In the genomic region with DNA sequence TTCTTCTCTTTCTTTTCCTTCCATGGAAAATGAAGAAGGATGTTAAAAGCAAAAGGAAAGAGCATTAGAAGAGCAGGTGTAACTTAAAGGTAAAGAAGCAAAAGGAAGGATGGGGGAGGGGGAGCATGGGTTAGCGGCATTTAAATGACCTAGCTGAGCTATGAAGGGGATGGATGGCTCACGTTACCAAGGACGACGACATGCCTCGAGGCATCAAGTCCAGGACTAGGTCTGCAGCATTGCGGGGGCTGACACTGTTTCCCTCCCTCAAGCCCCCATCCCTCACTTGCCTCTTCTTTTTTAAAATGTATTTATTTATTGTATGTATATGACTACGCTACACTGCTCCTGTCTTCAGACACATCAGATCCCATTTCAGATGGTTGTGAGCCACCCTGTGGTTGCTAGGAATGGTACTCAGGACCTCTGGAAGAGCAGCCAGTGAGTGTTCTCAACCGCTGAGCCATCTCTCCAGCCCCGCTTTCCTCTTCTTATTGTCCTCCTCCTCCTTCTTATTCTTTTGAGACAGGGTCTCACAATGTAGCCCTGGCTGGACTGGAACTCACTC, we compare ENCODE assay signal across 18 mouse cellular contexts. TPM values are rescaled to one million over a fixed set of nuclear protein-coding genes. Genes with fewer than 3 reads are reported as not detected.
A peak's percentile ranks its signal among the peaks of the same experiment; 100 is the strongest.
DNase-seq lines count a peak whose midpoint lies in the region; ATAC-seq and TF ChIP-seq lines count a peak whose summit lies in the region.
"Had no signal": no experiment of that assay in that cellular context is flagged by ENCODE, and none has a peak within 500 bp of the region (broad histone marks: within the 10 kb centered on the region; RNA-seq: fewer than 3 reads in every experiment).

No protein-coding gene starts in this region.

- H3K4me1 ChIP-seq in embryonic facial prominence, embryonic 11.5 days (ENCODE audit: control insufficient read depth, insufficient read depth, low read length): no peaks in the 10 kb centered on the region
- H3K4me1 ChIP-seq in embryonic facial prominence, embryonic 10.5 days: peaks cover 38% of the 10 kb centered on the region
- H3K4me1 ChIP-seq in ES-Bruce4 (ENCODE audit: control insufficient read depth, insufficient read depth, low read length): no peaks in the 10 kb centered on the region
- H3K4me1 ChIP-seq in hindbrain, embryonic 15.5 days (replicated peaks): peaks cover 15% of the 10 kb centered on the region
- peaks cover 16% of the 10 kb centered on the region for H3K4me1 ChIP-seq in midbrain, embryonic 14.5 days (ENCODE audit: control insufficient read depth, insufficient read depth, low read length)
- H3K4me1 ChIP-seq in heart, adult 2 months (ENCODE audit: control insufficient read depth, insufficient read depth, low read length): no peaks in the 10 kb centered on the region

- no peak for TF ChIP-seq POLR2A in ES-Bruce4 (IDR thresholded peaks at IDR 0.05; ENCODE audit: insufficient read depth, low read length)
- TF ChIP-seq POLR2A in heart, adult 2 months (IDR thresholded peaks at IDR 0.05; ENCODE audit: insufficient read depth, low read depth, low read length): no peak

- DNase-seq in embryonic facial prominence, embryonic 11.5 days (ENCODE audit: low spot score): peak; percentile 26
- no peak for DNase-seq in embryonic facial prominence, embryonic 10.5 days (ENCODE audit: low spot score)
- DNase-seq in midbrain, embryonic 14.5 days: peak; percentile 69
- DNase-seq in heart, adult 2 months: no peak
- DNase-seq in layer of hippocampus, adult 9-11 months: no peak
- DNase-seq: adrenal gland, postnatal 25 days; gastrocnemius, postnatal 25 days; kidney, postnatal 14 days had no signal

- H3K36me3 ChIP-seq in embryonic facial prominence, embryonic 11.5 days (replicated peaks; ENCODE audit: control insufficient read depth, insufficient read depth, low read depth, low read length): no peaks in the 10 kb centered on the region
- no peaks in the 10 kb centered on the region for H3K36me3 ChIP-seq in embryonic facial prominence, embryonic 10.5 days (replicated peaks)
- H3K36me3 ChIP-seq in ES-Bruce4 (ENCODE audit: control insufficient read depth, insufficient read depth, low read length, poor library complexity, severe bottlenecking): no peaks in the 10 kb centered on the region
- no peaks in the 10 kb centered on the region for H3K36me3 ChIP-seq in hindbrain, embryonic 15.5 days
- no peaks in the 10 kb centered on the region for H3K36me3 ChIP-seq in midbrain, embryonic 14.5 days (ENCODE audit: control insufficient read depth, insufficient read depth, low read length)
- no peaks in the 10 kb centered on the region for H3K36me3 ChIP-seq in heart, adult 2 months (ENCODE audit: control insufficient read depth, insufficient read depth, low read length)

- no peak overlapping the region for H3K27ac ChIP-seq in embryonic facial prominence, embryonic 11.5 days (replicated peaks; ENCODE audit: low read depth, low read length)
- no peak overlapping the region for H3K27ac ChIP-seq in embryonic facial prominence, embryonic 10.5 days (replicated peaks)
- no peak overlapping the region; the same call in 1 of the 2 replicates for H3K27ac ChIP-seq in ES-Bruce4 (ENCODE audit: insufficient read depth, low read length)
- peak overlapping the region; percentile 63 for H3K27ac ChIP-seq in hindbrain, embryonic 15.5 days (replicated peaks)
- H3K27ac ChIP-seq in midbrain, embryonic 14.5 days (replicated peaks; ENCODE audit: low read depth, low read length): peak overlapping the region; percentile 84
- H3K27ac ChIP-seq in heart, adult 2 months: no peak overlapping the region
- H3K27ac ChIP-seq: layer of hippocampus, adult 2 months; liver, embryonic 14.5 days had no signal

- H3K79me2 ChIP-seq in heart, adult 2 months (replicated peaks; ENCODE audit: control insufficient read depth, insufficient read depth, low read length): no peaks in the 10 kb centered on the region

- no peaks in the 10 kb centered on the region for H3K27me3 ChIP-seq in embryonic facial prominence, embryonic 11.5 days (ENCODE audit: control insufficient read depth, insufficient read depth, low read length)
- H3K27me3 ChIP-seq in embryonic facial prominence, embryonic 10.5 days (replicated peaks; ENCODE audit: low read depth, poor library complexity, severe bottlenecking): peaks cover 11% of the 10 kb centered on the region; the same call in 1 of the 2 replicates
- no peaks in the 10 kb centered on the region for H3K27me3 ChIP-seq in ES-Bruce4 (ENCODE audit: control insufficient read depth, insufficient read depth, low read length, poor library complexity, severe bottlenecking)
- no peaks in the 10 kb centered on the region for H3K27me3 ChIP-seq in hindbrain, embryonic 15.5 days
- H3K27me3 ChIP-seq in midbrain, embryonic 14.5 days (ENCODE audit: control insufficient read depth, insufficient read depth, low read length): no peaks in the 10 kb centered on the region
- H3K27me3 ChIP-seq in heart, adult 2 months (ENCODE audit: control insufficient read depth, insufficient read depth, low read length): no peaks in the 10 kb centered on the region

- TF ChIP-seq CTCF in ES-Bruce4 (IDR thresholded peaks at IDR 0.05; ENCODE audit: low read depth, low read length): no peak
- TF ChIP-seq CTCF in heart, adult 2 months (IDR thresholded peaks at IDR 0.05): no peak

- H3K4me2 ChIP-seq in embryonic facial prominence, embryonic 11.5 days (ENCODE audit: low read depth, low read length): no peak overlapping the region
- H3K4me2 ChIP-seq in hindbrain, embryonic 15.5 days: no peak overlapping the region
- 0 out of 2 replicates have a peak overlapping the region, but pooled peaks have one; percentile 18 for H3K4me2 ChIP-seq in midbrain, embryonic 14.5 days (ENCODE audit: low read length)

- WGBS in embryonic facial prominence, embryonic 11.5 days: 26% methylated on average over 9 of the region's 9 CpGs
- 30% methylated on average over 9 of the region's 9 CpGs for WGBS in embryonic facial prominence, embryonic 10.5 days
- WGBS in hindbrain, embryonic 15.5 days: 21% methylated on average over 9 of the region's 9 CpGs
- WGBS in midbrain, embryonic 14.5 days: 24% methylated on average over 9 of the region's 9 CpGs
- 73% methylated on average over 9 of the region's 9 CpGs for WGBS in heart, adult 2 months

- no peak overlapping the region for H3K9ac ChIP-seq in embryonic facial prominence, embryonic 11.5 days (replicated peaks; ENCODE audit: low read length)
- H3K9ac ChIP-seq in ES-Bruce4 (ENCODE audit: low read depth, poor library complexity, severe bottlenecking): no peak overlapping the region
- H3K9ac ChIP-seq in hindbrain, embryonic 15.5 days: no peak overlapping the region
- H3K9ac ChIP-seq in midbrain, embryonic 14.5 days (replicated peaks; ENCODE audit: low read length): no peak overlapping the region
- H3K9ac ChIP-seq in heart, adult 2 months (ENCODE audit: low read depth, low read length): no peak overlapping the region
- H3K9ac ChIP-seq: liver, embryonic 14.5 days had no signal

- no peak overlapping the region for H3K4me3 ChIP-seq in embryonic facial prominence, embryonic 11.5 days (ENCODE audit: low read depth, low read length)
- no peak overlapping the region for H3K4me3 ChIP-seq in embryonic facial prominence, embryonic 10.5 days
- H3K4me3 ChIP-seq in ES-Bruce4 (ENCODE audit: low read depth, low read length): no peak overlapping the region
- H3K4me3 ChIP-seq in hindbrain, embryonic 15.5 days: no peak overlapping the region
- no peak overlapping the region for H3K4me3 ChIP-seq in midbrain, embryonic 14.5 days (replicated peaks; ENCODE audit: low read depth, low read length)
- H3K4me3 ChIP-seq in heart, adult 2 months: no peak overlapping the region
- H3K4me3 ChIP-seq: layer of hippocampus, adult 2 months had no signal

- 0 out of 2 replicates have a peak, but pooled peaks have one; percentile 51 for TF ChIP-seq EP300 in ES-Bruce4 (IDR thresholded peaks at IDR 0.05; ENCODE audit: insufficient read depth, low read depth, low read length)
- TF ChIP-seq EP300 in heart, adult 2 months (IDR thresholded peaks at IDR 0.05; ENCODE audit: insufficient read depth, low read depth, low read length): no peak

- no peaks in the 10 kb centered on the region for H3K9me3 ChIP-seq in embryonic facial prominence, embryonic 11.5 days (replicated peaks; ENCODE audit: control insufficient read depth, low read length)
- H3K9me3 ChIP-seq in embryonic facial prominence, embryonic 10.5 days: no peaks in the 10 kb centered on the region
- H3K9me3 ChIP-seq in ES-Bruce4 (replicated peaks; ENCODE audit: control insufficient read depth, insufficient read depth, low read length, poor library complexity, severe bottlenecking): no peaks in the 10 kb centered on the region
- no peaks in the 10 kb centered on the region for H3K9me3 ChIP-seq in hindbrain, embryonic 15.5 days
- no peaks in the 10 kb centered on the region for H3K9me3 ChIP-seq in midbrain, embryonic 14.5 days (ENCODE audit: control insufficient read depth, low read length)

- ATAC-seq in embryonic facial prominence, embryonic 11.5 days (replicated peaks; ENCODE audit: insufficient number of reproducible peaks, low FRiP score, low TSS enrichment, low read depth): no peak
- peak; percentile 35; the same call in 1 of the 2 replicates for ATAC-seq in hindbrain, embryonic 15.5 days (ENCODE audit: low FRiP score, low read depth)
- ATAC-seq in midbrain, embryonic 14.5 days (ENCODE audit: low FRiP score, low TSS enrichment): no peak
- no peak for ATAC-seq in frontal cortex, adult (ENCODE audit: low TSS enrichment)

- intact Hi-C loops in heart, adult 2 months (cut with DNase I): no loop called here

RNA-seq across cellular contexts. Expression of a gene that starts 43.2 kb away (rescaled TPM):
- polyA plus RNA-seq in embryonic facial prominence, embryonic 11.5 days (2014; fragmentation: Nextera tagmentation; extraction: Ambion mirVana): not detected in 2 replicates
- polyA plus RNA-seq in embryonic facial prominence, embryonic 10.5 days (2016; fragmentation: Nextera tagmentation; extraction: Ambion mirVana): not detected in 2 replicates
- not detected in 2 replicates for polyA plus RNA-seq in ES-Bruce4 (2011; ENCODE audit: insufficient read depth, insufficient read length, low read depth, missing spikeins)
- not detected in 2 replicates for polyA plus RNA-seq in hindbrain, embryonic 15.5 days (2015; fragmentation: Nextera tagmentation; extraction: Ambion mirVana)
- polyA plus RNA-seq in midbrain, embryonic 14.5 days (2014; fragmentation: Nextera tagmentation; extraction: Ambion mirVana): not detected in 2 replicates
- not detected for total RNA-seq in heart, adult 2 months (2021)
- polyA plus RNA-seq in heart, adult 2 months (2012; rRNA removed): not detected in 2 replicates
- total RNA-seq: adrenal gland, postnatal 25 days; gastrocnemius, postnatal 25 days; layer of hippocampus, adult 2 months; left cerebral cortex, postnatal 25 days; monocyte, adult 5-6 weeks had no signal
- polyA plus RNA-seq: heart, embryonic 16.5 days; limb, embryonic 14.5 days; liver, embryonic 14.5 days; lung, postnatal 0 days had no signal

RNA-seq across cellular contexts. Expression of a gene that starts 58.5 kb away (rescaled TPM):
- 59.8 and 72.3 TPM in 2 replicates for polyA plus RNA-seq in embryonic facial prominence, embryonic 11.5 days (2014; fragmentation: Nextera tagmentation; extraction: Ambion mirVana)
- 35.5 and 45.6 TPM in 2 replicates for polyA plus RNA-seq in embryonic facial prominence, embryonic 10.5 days (2016; fragmentation: Nextera tagmentation; extraction: Ambion mirVana)
- polyA plus RNA-seq in ES-Bruce4 (2011; ENCODE audit: insufficient read depth, insufficient read length, low read depth, missing spikeins): 3.5 and 3.9 TPM in 2 replicates
- 48.4 and 51.1 TPM in 2 replicates for polyA plus RNA-seq in hindbrain, embryonic 15.5 days (2015; fragmentation: Nextera tagmentation; extraction: Ambion mirVana)
- 57.4 and 60.2 TPM in 2 replicates for polyA plus RNA-seq in midbrain, embryonic 14.5 days (2014; fragmentation: Nextera tagmentation; extraction: Ambion mirVana)
- total RNA-seq in heart, adult 2 months (2021): 1 to 10 TPM; 4.4 to 5.5 TPM
- polyA plus RNA-seq in heart, adult 2 months (2012; rRNA removed): 2.8 and 3.1 TPM in 2 replicates

Comparison
In these comparisons a context has a peak if more than half of its experiments do, and no peak if none do; other contexts are left out.
1. DNase-seq: peak in embryonic facial prominence, embryonic 11.5 days (single experiment) and midbrain, embryonic 14.5 days (single experiment); none in embryonic facial prominence, embryonic 10.5 days (single experiment), heart, adult 2 months (0 of 2) and layer of hippocampus, adult 9-11 months (single experiment).
2. H3K27ac ChIP-seq: peak in hindbrain, embryonic 15.5 days (single experiment) and midbrain, embryonic 14.5 days (single experiment); none in embryonic facial prominence, embryonic 11.5 days (single experiment), embryonic facial prominence, embryonic 10.5 days (single experiment), ES-Bruce4 (single experiment) and heart, adult 2 months (single experiment).